Mouse (Mus musculus): Measurements from ENCODE around the gene Serpinb5. TPM values are rescaled to one million over a fixed set of nuclear protein-coding genes. Genes with fewer than 3 reads are reported as not detected.
A peak's percentile ranks its signal among the peaks of the same experiment; 100 is the strongest.
"Not testable (repeated sequence)": the region's sequence is repeated elsewhere in the genome, so short reads cannot be mapped to it uniquely, and the experiment has no call there.

Serpinb5 gene
- total RNA-seq (2021) = not detected

DNA sequence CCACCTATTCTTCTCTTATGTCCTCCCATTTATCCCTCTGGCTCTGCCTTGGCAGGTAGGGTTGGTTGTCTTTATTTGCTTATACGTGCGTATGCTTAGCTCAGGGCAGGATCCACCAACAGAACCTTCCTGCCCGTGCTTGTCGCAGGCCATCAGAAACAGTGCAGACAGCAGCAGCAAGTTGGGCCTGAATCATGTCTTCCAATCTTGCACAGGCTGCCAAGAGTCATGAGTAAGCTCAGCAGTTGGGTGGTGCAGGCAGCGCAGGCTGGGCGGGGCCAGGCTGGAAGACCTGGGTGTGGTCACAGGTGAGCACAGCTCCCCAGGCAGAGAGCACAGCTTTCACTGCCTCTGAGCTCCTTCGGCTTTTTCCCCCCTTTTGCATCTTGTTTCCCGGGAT is at the start of gene Serpinb5:
Gene Serpinb5 (plus strand): TSS at position 327 of the 400 bp plus-strand sequence.
- DNase-seq = no peak
- intact Hi-C loops (cut with DNase I) = no loop called here

GRCm38 (mm10) chr1:106814864-106815263 is 46.1 kb upstream of the Serpinb5 start:
- no peak for DNase-seq
- intact Hi-C loops (cut with DNase I) = no loop called here

GRCm38 (mm10) chr1:106815265-106815664 is 45.7 kb upstream of the Serpinb5 start:
- no peak for DNase-seq
- intact Hi-C loops (cut with DNase I) = no loop called here

DNA sequence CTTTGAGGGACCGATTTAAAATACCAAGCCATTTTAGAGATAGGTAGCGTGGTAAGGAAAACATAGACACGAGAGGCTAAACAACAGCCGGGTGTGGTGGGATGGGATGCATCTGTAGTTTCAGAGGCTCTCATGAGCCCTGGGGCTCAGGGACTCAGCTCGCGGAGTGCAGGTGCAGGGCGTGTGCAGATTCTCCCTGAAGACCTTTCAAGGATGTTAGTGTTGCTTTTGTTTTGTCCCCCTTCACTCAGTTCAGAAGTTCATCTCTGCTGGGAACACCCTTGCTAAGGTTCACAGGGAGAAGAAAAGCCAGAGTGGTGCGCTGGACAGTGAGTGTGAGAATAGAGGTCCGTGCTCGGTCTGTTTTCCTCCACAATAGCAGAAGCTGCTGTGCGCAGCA is 44.2 kb upstream of the Serpinb5 start:
- intact Hi-C loops (cut with DNase I) = loop anchor here (1.0 kb wide), 1 partner anchor 390 kb away; no protein-coding TSS in a partner anchor
- no peak for DNase-seq

GRCm38 (mm10) chr1:106818323-106818722 is 42.6 kb upstream of the Serpinb5 start:
- intact Hi-C loops (cut with DNase I) = loop anchor here (2.0 kb wide), 1 partner anchor 306 kb away; no protein-coding TSS in a partner anchor
- no peak for DNase-seq

GRCm38 (mm10) chr1:106822297-106822696 is 38.7 kb upstream of the Serpinb5 start:
- DNase-seq = no peak
- intact Hi-C loops (cut with DNase I) = no loop called here

DNA sequence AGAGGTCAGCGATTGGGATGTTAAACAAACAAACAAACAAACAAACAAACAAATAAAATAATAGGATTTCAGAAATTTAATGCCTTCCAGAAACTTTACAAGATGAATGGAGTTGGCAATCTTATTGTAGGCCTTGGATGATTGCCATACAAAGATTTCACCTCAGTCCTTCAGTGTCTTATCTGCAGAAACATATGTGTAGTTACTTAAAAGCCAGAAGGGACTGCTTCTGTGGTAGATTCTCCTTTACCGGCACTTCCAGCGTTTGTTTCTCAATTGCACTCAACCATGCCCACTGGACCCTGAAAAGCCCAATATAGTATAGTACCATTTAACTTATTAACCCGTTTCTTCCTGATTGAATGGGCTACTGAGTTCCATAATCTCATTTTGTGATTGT is 32.2 kb upstream of the Serpinb5 start:
- intact Hi-C loops (cut with DNase I) = no loop called here
- DNase-seq = no peak

DNA sequence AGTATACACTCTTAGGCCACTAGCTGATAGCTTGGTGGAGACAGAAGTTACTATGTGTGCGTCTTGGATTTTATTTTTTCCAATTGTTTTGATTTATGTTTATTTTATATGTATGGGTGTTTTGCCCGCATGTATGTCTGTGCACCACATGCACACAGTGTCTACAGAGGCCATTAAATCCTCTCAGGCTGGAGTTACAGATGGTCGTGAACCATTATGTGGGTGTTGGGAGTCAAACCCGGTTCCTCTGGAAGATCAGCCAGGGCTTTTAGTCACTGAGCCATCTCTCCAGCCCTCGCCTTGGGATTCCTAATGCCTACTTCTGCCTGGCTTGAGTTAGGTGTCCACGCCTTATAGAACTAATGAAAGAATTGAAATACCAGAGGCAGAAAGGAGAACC is 4.6 kb downstream of the Serpinb5 start:
- intact Hi-C loops (cut with DNase I) = no loop called here
- no peak for DNase-seq

- no peak for DNase-seq
- intact Hi-C loops (cut with DNase I) = no loop called here
These were observed 5.1 kb downstream of the Serpinb5 start for GRCm38 (mm10) chr1:106866029-106866428.

DNA sequence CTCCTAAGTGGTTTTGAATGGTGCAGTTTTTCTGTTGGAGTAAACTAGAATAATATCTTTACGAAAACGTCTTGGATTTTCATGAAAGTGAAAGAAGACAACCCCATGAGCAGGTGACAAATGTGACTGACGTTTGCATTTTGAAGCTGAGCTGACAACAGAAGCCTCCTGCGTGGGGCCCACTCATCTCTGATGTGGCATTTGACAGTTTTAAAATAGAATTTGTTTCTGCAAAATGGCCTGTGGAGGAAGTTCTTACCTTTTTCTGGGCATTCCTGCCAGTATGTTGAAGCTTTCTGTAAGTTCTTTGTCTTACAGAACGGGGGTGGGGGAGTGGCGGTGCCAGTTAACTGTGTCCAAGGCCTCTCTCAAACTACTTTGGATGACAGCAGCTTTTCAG is 5.8 kb downstream of the Serpinb5 start:
- no peak for DNase-seq
- intact Hi-C loops (cut with DNase I) = no loop called here

- DNase-seq = no peak
These were observed 9.0 kb downstream of the Serpinb5 start for GRCm38 (mm10) chr1:106869986-106870385.

GRCm38 (mm10) chr1:106875193-106875886 is 14.4 kb downstream of the Serpinb5 start:
- intact Hi-C loops (cut with DNase I) = no loop called here
- DNase-seq = no peak

More at GRCm38 (mm10) chr1:106869986-106870385, 9.0 kb downstream of the Serpinb5 start:
- intact Hi-C loops (cut with DNase I) = no loop called here

- intact Hi-C loops (cut with DNase I) = no loop called here
- no peak for DNase-seq
These were observed 15.2 kb downstream of the Serpinb5 start for GRCm38 (mm10) chr1:106876147-106876546.

DNA sequence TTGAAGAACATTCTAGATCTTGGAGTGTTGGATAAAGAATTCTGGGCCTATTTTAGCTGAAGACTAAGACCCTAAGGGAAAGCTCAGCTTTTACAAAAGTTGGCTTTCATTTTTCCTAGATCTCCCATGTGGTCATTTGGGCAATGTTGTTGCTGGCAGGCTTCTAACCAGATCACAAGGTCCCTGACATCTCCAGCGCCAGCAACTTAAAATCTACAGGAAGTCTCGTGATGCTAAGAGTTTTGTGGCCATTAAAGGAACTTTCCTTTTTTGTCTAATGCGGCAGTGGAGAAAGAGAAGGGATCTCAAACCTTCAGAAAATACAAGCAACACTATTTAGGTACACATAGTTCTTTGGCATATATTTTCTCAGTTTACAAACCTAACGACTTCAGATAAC is 21.8 kb downstream of the Serpinb5 start:
- intact Hi-C loops (cut with DNase I) = loop anchor here (5.0 to 10.0 kb wide), 2 partner anchors 138 to 455 kb away; no protein-coding TSS in a partner anchor
- no peak for DNase-seq

DNA sequence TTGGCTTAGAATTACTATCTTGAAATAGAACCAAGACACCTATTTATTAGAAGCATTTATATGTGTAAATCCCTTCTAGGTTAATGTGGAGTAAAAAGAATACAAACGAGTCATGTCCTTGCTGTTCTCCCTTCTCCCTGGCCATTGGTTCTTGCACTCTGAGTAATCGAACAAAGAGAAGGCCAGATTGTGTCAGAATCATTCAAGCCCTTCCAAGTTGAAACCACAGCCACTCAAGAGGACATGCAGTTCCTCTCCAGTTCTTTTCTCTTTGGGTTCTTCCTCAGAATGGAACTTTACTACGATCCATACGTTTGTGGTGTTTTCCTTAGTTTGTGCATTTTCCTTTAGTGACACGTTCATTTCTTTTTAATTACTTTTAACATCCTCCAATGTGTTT is 22.4 kb downstream of the Serpinb5 start:
- intact Hi-C loops (cut with DNase I) = loop anchor here (5.0 to 10.0 kb wide), 2 partner anchors 139 to 456 kb away; no protein-coding TSS in a partner anchor

GRCm38 (mm10) chr1:106883812-106884211 is 22.8 kb downstream of the Serpinb5 start:
- intact Hi-C loops (cut with DNase I) = loop anchor here (5.0 to 10.0 kb wide), 2 partner anchors 139 to 457 kb away; no protein-coding TSS in a partner anchor
- DNase-seq = no peak

More for the DNA sequence above, 22.4 kb downstream of the Serpinb5 start:
- DNase-seq = no peak

GRCm38 (mm10) chr1:106895142-106895541 is 34.2 kb downstream of the Serpinb5 start:
- intact Hi-C loops (cut with DNase I); DNase-seq: not testable (repeated sequence)

DNA sequence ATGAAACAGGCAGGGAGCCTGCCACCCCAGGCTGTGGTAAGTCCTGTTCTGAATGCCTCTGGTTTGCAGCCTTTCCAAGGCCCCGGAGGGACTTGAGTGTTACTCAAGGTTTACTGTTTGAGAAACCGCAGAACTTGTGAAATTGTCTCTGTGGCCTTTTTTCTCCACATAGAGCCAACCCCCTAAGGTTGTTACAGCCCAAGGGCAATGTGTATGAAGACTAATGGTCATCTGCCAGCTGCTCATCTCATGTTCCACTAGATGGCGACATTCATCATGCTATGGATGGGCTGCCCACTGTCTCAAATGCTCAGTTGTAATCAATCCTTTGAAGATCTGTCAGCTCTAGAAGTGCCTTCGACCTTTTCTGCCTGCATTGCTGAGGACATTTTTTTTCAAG is 40.4 kb downstream of the Serpinb5 start:
- intact Hi-C loops (cut with DNase I) = loop anchor here (10.0 kb wide), 1 partner anchor 583 kb away; no protein-coding TSS in a partner anchor
- peak in 1 of 2 experiments; percentile 2 for DNase-seq

DNA sequence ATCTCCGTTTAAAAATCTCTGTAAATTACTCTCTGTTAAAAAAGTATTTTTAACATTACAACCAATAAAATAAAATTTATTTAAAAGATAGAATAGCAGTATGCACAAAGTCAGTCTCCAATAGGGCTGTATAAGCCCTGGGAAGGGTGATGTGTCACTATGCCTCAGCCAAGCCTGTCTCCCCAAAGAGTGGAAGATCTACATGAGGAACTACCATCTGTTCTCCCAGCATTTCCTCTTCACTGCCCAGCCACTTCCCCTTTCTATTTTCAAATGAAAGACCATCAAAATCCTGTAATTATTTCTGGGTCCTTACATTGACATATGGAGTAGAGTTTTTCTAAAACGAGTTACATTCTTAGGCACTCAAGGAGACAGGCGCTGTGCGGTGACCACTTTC is 71.0 kb downstream of the Serpinb5 start:
- DNase-seq = no peak
- intact Hi-C loops (cut with DNase I) = no loop called here
